Mouse (Mus musculus) spleen, adult 2 months (tissue): ENCODE data around the gene Arhgap4.

Experiments
- CTCF ChIP-seq: fragments of 200-500 bp; IDR thresholded peaks from 2 replicates; pipeline ENCODE4 v1.5.1; 2011; ENCODE audit warnings: mild to moderate bottlenecking, inconsistent platforms; ENCODE audit not compliant: insufficient read depth, insufficient read length, insufficient replicate concordance; ENCODE audit errors: extremely low read depth
- POLR2A ChIP-seq: fragments of 200-500 bp; IDR thresholded peaks from 2 replicates; pipeline ENCODE4 v1.6.1; 2011; ENCODE audit warnings: low read depth, low read length, inconsistent platforms

- TF ChIP-seq CTCF (no peak), POLR2A (no peak)
Observed at GRCm38 (mm10) chrX:73892833-73893232, 28.8 kb downstream of the Arhgap4 start.
